Mouse (Mus musculus) liver, embryonic 16.5 days (tissue): ENCODE results near the gene Cenpb. TPM values are rescaled to one million over a fixed set of nuclear protein-coding genes. Genes with fewer than 3 reads are reported as not detected.

Experiments
- ATAC-seq: fragments of 200-750 bp; cut with Nextera tagmentation; 2 replicates; pipeline ENCODE4 v1.8.0; 2017; ENCODE audit warnings: low read depth, mild to moderate bottlenecking, moderate number of reproducible peaks, moderate library complexity
- H3K27ac ChIP-seq: fragments of 300-500 bp; sonication (generic); 2 replicates; pipeline ENCODE4 v1.5.1; 2014; ENCODE audit warnings: mild to moderate bottlenecking, low read length
- H3K27me3 ChIP-seq: fragments of 300-500 bp; sonication (generic); 2 replicates; pipeline ENCODE4 v1.6.1; 2014; ENCODE audit warnings: low read depth, low read length, mixed read lengths; ENCODE audit not compliant: control insufficient read depth, insufficient read depth
- H3K36me3 ChIP-seq: fragments of 300-500 bp; sonication (generic); 2 replicates; pipeline ENCODE4 v1.6.1; 2014; ENCODE audit warnings: mild to moderate bottlenecking; ENCODE audit not compliant: control insufficient read depth, insufficient read depth
- H3K4me1 ChIP-seq: fragments of 300-500 bp; sonication (generic); 2 replicates; pipeline ENCODE4 v1.6.1; 2014; ENCODE audit warnings: low read depth, low read length, mixed read lengths; ENCODE audit not compliant: control insufficient read depth
- H3K4me2 ChIP-seq: fragments of 300-500 bp; sonication (generic); 2 replicates; pipeline ENCODE4 v1.6.1; 2014; ENCODE audit warnings: low read depth, low read length, mixed read lengths
- H3K4me3 ChIP-seq: fragments of 300-500 bp; sonication (generic); 2 replicates; pipeline ENCODE4 v1.5.1; 2014; ENCODE audit warnings: low read depth, mild to moderate bottlenecking, low read length
- H3K9ac ChIP-seq: fragments of 300-500 bp; sonication (generic); 2 replicates; pipeline ENCODE4 v1.6.1; 2014; ENCODE audit warnings: low read depth, low read length
- H3K9me3 ChIP-seq: fragments of 300-500 bp; sonication (generic); replicated peaks from 2 replicates; pipeline ENCODE4 v1.6.1; 2016; ENCODE audit warnings: low read length; ENCODE audit not compliant: control insufficient read depth
- WGBS: fragments of 180-500 bp; shearing (Covaris S2); extraction: QIAGEN DNeasy Blood & Tissue Kit; methylation state at CpG from one replicate; pipeline ENCODE4 v1.1.7; 2014; ENCODE audit not compliant: insufficient replicate concordance; 5-methylcytosine and 5-hydroxymethylcytosine counted together
- polyA plus RNA-seq: library from polyadenylated mRNA; unstranded; fragments of >200 nt; fragmentation: Nextera tagmentation; extraction: Ambion mirVana; gene quantifications from 2 replicates; pipeline ENCODE4 v1.2.1, GENCODE M21; 2015

The Cenpb gene
- polyA plus RNA-seq, 1 experiment from 2014 or later: 3.0 TPM

- WGBS: 67% methylated on average over 5 of the region's 5 CpGs
- 0 out of 2 replicates have a peak, but pooled peaks have one; percentile 11 for ATAC-seq
- H3K4me1 ChIP-seq: peaks cover 36% of the 10 kb centered on the region
- H3K9me3 ChIP-seq: no peaks in the 10 kb centered on the region
- peak overlapping the region; percentile 71 for H3K4me2 ChIP-seq
- peak overlapping the region; percentile 97 for H3K9ac ChIP-seq
- H3K27ac ChIP-seq: peak overlapping the region; percentile 97
- peaks cover 39% of the 10 kb centered on the region for H3K36me3 ChIP-seq
- H3K27me3 ChIP-seq: no peaks in the 10 kb centered on the region
- peak overlapping the region; percentile 94 for H3K4me3 ChIP-seq
Observed at GRCm38 (mm10) chr2:131188311-131188710, 8.4 kb upstream of the Cenpb start.

DNA sequence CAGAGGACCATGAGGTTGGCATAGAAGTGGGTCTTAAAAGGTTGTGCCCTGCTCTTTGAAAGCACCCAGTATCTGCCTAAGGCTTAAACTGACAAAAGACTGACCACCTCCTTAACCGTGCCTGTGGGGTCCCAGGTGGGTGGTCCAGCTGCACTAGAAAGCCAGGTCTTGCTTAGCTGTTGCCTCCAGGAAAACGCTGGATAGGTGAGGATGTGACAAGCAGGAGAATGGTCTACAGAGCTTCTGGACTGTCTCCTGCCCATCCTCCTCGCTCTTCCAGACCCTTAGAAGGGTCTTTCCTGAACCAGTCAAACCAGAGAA is 7.7 kb upstream of the Cenpb start:
- Histone ChIP-seq H3K27me3 (no peaks in the 10 kb centered on the region), H3K9ac (peak overlapping the region; percentile 97), H3K9me3 (no peaks in the 10 kb centered on the region), H3K36me3 (peaks cover 32% of the 10 kb centered on the region), H3K4me2 (peak overlapping the region; percentile 71), H3K4me1 (peaks cover 36% of the 10 kb centered on the region), H3K4me3 (peak overlapping the region; percentile 94), H3K27ac (peak overlapping the region; percentile 97)
- ATAC-seq: no peak
- WGBS: 30% methylated on average over 3 of the region's 3 CpGs

DNA sequence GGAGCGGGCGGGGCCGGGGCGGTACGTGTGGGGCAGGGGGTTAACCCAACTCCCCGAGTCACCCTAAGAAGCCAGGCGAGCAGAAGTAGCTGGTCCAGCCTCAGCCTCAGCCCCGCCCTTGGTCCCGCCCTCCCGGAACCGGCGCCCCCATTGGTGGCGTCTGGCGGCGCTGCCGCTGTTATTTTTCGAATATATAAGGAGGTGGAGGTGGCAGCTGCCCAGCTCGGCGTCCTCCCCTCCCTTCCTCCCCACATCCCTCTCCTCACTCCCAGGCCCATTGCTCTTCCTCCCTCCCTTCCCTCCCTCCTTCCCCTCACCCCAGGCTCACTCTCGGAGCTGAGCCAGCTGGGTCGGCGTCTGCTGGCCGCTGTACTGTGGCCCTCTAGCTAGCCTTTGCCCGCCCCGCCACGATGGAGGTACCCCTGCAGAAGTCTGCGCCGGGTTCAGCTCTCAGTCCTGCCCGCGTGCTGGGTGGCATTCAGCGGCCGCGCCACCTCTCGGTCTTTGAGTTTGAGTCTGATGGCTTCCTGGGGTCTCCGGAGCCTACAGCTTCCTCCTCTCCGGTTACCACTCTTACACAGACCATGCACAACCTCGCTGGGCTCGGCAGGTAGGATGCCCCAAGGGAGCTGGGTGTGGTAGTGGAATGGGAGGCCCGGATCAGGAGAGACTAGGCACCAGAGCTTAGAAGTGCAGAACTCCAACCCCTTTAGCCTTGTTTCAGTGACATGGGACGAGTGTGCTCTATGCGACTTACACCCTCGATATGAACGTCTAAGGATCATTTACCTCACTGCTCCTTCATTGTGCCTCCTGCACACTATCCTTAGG is 7.1 kb upstream of the Cenpb start, which contains the start of the genes Cdc25b and Spef1:
Cdc25b (plus strand) TSS at position 179 of the 831 bp plus-strand sequence.
Spef1 (minus strand) TSS at position 512 of the 831 bp plus-strand sequence.
- WGBS: under 1% methylated on average over 43 of the region's 43 CpGs
- no peaks in the 10 kb centered on the region for H3K9me3 ChIP-seq
- peak within 1 kb of the TSS; percentile 94 for H3K4me3 ChIP-seq
- ATAC-seq: peak; percentile 87
- peak within 1 kb of the TSS; percentile 97 for H3K27ac ChIP-seq
- peaks cover 26% of the 10 kb centered on the region for H3K36me3 ChIP-seq
- H3K4me2 ChIP-seq: peak within 1 kb of the TSS; percentile 71
- H3K9ac ChIP-seq: peak within 1 kb of the TSS; percentile 97
- H3K27me3 ChIP-seq: no peaks in the 10 kb centered on the region
- peaks cover 36% of the 10 kb centered on the region for H3K4me1 ChIP-seq

- Histone ChIP-seq H3K4me1 (peaks cover 36% of the 10 kb centered on the region), H3K9me3 (no peaks in the 10 kb centered on the region), H3K36me3 (peaks cover 19% of the 10 kb centered on the region), H3K27me3 (no peaks in the 10 kb centered on the region), H3K9ac (peak overlapping the region; percentile 97), H3K4me2 (peak overlapping the region; percentile 71), H3K27ac (peak overlapping the region; percentile 97), H3K4me3 (peak overlapping the region; percentile 94)
- 3% methylated on average over 14 of the region's 14 CpGs for WGBS
- ATAC-seq: peak; percentile 22
Observed at GRCm38 (mm10) chr2:131186343-131186742, 6.5 kb upstream of the Cenpb start.

DNA sequence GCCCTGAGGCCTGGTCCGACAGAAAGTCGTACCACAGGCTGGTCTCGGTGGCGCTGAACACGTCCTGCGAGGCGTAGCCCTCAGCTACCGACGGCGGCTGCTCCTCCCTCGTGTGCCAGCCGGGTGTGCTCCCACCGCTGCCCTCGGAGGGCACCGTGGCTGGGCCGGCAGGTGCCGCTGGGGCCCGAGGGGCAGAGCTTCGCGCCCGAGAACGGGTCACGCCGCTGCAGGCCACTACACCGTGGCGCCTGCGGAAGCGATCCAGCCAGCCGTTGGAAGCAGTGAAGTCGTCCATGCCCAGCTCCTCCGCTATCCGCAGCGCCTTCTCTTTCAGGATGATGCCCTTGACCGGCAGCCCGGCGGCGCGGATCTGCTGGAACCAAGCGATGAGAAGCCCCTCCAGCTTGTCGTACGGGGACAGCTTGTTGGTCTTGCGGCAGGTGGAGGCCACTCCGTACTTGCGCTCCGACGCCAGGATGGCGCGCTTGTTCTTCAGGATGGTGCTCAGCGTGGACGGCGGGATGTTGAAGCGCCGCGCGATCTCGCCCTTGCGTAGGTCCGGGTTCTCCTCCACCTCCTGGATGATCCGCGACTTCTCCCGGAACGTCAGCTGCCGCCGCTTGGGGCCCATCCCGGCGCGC is 501 bp downstream of the Cenpb start:
- peak; percentile 66 for ATAC-seq
- Histone ChIP-seq H3K4me1 (peaks cover 37% of the 10 kb centered on the region), H3K27ac (peak overlapping the region; percentile 90), H3K9ac (peak overlapping the region; percentile 89), H3K9me3 (no peaks in the 10 kb centered on the region), H3K27me3 (peaks cover 1% of the 10 kb centered on the region), H3K36me3 (peaks cover 3% of the 10 kb centered on the region), H3K4me3 (peak overlapping the region; percentile 83), H3K4me2 (peak overlapping the region; percentile 92)
- under 1% methylated on average over 66 of the region's 67 CpGs for WGBS

- H3K27ac ChIP-seq: peak overlapping the region; percentile 90
- H3K4me3 ChIP-seq: peak overlapping the region; percentile 83
- H3K4me1 ChIP-seq: peaks cover 37% of the 10 kb centered on the region
- WGBS: 42% methylated on average over 26 of the region's 26 CpGs
- no peak for ATAC-seq
- no peaks in the 10 kb centered on the region for H3K9me3 ChIP-seq
- peaks cover 6% of the 10 kb centered on the region for H3K27me3 ChIP-seq
- peak overlapping the region; percentile 92 for H3K4me2 ChIP-seq
- H3K36me3 ChIP-seq: peaks cover 3% of the 10 kb centered on the region
- peak overlapping the region; percentile 89 for H3K9ac ChIP-seq
Observed at GRCm38 (mm10) chr2:131178828-131179245, 1.0 kb downstream of the Cenpb start.

DNA sequence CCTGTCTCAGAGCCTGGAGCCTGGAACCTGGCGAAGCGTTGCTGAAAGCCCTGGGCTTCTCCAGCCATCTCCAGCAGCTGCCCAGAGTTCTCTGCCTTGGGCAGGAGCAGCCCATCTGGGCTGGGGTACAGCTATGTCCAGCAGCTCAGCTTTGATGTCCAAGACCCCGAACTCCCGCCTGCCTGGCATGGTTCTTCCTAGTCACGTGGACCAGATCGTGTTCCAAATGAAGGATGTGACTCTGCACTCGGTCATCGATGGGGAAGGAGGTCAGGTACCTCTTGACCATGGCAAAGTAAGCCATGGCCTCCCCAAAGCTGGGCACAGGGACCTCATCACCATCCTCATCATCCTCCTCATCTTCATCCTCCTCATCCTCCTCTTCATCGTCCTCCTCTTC is 1.9 kb downstream of the Cenpb start:
- Histone ChIP-seq H3K27me3 (peaks cover 15% of the 10 kb centered on the region), H3K4me2 (peak overlapping the region; percentile 92), H3K9me3 (no peaks in the 10 kb centered on the region), H3K4me1 (peaks cover 37% of the 10 kb centered on the region), H3K36me3 (peaks cover 3% of the 10 kb centered on the region), H3K4me3 (peak overlapping the region; percentile 83), H3K9ac (peak overlapping the region; percentile 89), H3K27ac (no peak overlapping the region)
- ATAC-seq: no peak
- WGBS: 75% methylated on average over 9 of the region's 9 CpGs

GRCm38 (mm10) chr2:131176491-131176890 is 3.4 kb downstream of the Cenpb start:
- H3K4me1 ChIP-seq: peaks cover 44% of the 10 kb centered on the region
- no peak for ATAC-seq
- peaks cover 3% of the 10 kb centered on the region for H3K36me3 ChIP-seq
- H3K4me3 ChIP-seq: no peak overlapping the region
- H3K9me3 ChIP-seq: no peaks in the 10 kb centered on the region
- H3K9ac ChIP-seq: no peak overlapping the region
- 61% methylated on average over 5 of the region's 5 CpGs for WGBS
- H3K27me3 ChIP-seq: peaks cover 29% of the 10 kb centered on the region
- H3K4me2 ChIP-seq: no peak overlapping the region
- no peak overlapping the region for H3K27ac ChIP-seq

DNA sequence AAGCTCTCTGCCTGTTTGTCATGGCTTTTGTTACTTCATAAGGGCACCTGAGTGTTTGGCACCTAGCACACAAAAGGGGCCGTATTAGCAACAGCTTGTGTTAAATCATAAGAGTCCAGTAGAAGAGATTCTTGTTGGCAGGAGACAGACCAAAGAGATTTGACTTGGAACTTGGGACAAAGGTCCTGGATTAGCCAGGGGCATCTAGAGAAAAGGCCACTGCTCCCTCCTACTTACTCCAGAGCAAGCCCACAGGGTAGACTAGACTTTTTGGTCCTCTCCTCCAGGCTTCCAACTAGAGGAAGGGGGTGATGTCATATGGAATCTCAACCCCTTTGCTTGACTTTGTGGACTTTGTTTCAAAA is 3.9 kb downstream of the Cenpb start:
- Histone ChIP-seq H3K27ac (0 out of 2 replicates have a peak overlapping the region, but pooled peaks have one; percentile 12), H3K9me3 (no peaks in the 10 kb centered on the region), H3K4me3 (no peak overlapping the region), H3K27me3 (peaks cover 35% of the 10 kb centered on the region), H3K9ac (no peak overlapping the region), H3K4me1 (peaks cover 50% of the 10 kb centered on the region), H3K36me3 (peaks cover 3% of the 10 kb centered on the region), H3K4me2 (no peak overlapping the region)
- no peak for ATAC-seq
- WGBS: 81% methylated on average over 1 of the region's 1 CpGs
